Mouse (Mus musculus) bone marrow macrophage, adult 2 months (primary cell): ENCODE measurements around the gene Sh3pxd2a.

Experiments
- CTCF ChIP-seq: IDR thresholded peaks from 2 replicates; pipeline ENCODE4 v1.5.1; 2012; ENCODE audit warnings: low read depth, mild to moderate bottlenecking, low read length, moderate library complexity
- POLR2A ChIP-seq: IDR thresholded peaks from 2 replicates; pipeline ENCODE4 v1.6.1; 2012; ENCODE audit warnings: mild to moderate bottlenecking, low read depth, low read length, borderline replicate concordance

- TF ChIP-seq CTCF (no peak), POLR2A (no peak)
These were observed 184.8 kb downstream of the Sh3pxd2a start for GRCm38 (mm10) chr19:47279372-47279771.
